Mouse (Mus musculus) liver, postnatal 0 days (tissue): ENCODE data around the gene Cpa5. TPM values are rescaled to one million over a fixed set of nuclear protein-coding genes. Genes with fewer than 3 reads are reported as not detected.

Experiments used
- ATAC-seq: fragments of 200-750 bp; cut with Nextera tagmentation; 2 replicates; pipeline ENCODE4 v1.8.0; 2017; ENCODE audit warnings: mild to moderate bottlenecking, moderate library complexity
- DNase-seq: peaks from one replicate; pipeline ENCODE4 v3.0.0-alpha.2; 2016
- H3K27ac ChIP-seq: fragments of 300-500 bp; sonication (generic); 2 replicates; pipeline ENCODE4 v1.5.1; 2014; ENCODE audit warnings: antibody characterized with exemption, moderate library complexity, mild to moderate bottlenecking, low read depth
- H3K27me3 ChIP-seq: fragments of 300-500 bp; sonication (generic); 2 replicates; pipeline ENCODE4 v1.6.1; 2014; ENCODE audit warnings: low read length, control low read depth, mixed read lengths; ENCODE audit not compliant: insufficient read depth
- H3K36me3 ChIP-seq: fragments of 300-500 bp; sonication (generic); replicated peaks from 2 replicates; pipeline ENCODE4 v1.6.1; 2014; ENCODE audit warnings: mild to moderate bottlenecking, control low read depth, low read length, moderate library complexity, mixed read lengths; ENCODE audit not compliant: insufficient read depth
- H3K4me1 ChIP-seq: fragments of 300-500 bp; sonication (generic); 2 replicates; pipeline ENCODE4 v1.6.1; 2014; ENCODE audit warnings: antibody characterized with exemption, mild to moderate bottlenecking, control low read depth; ENCODE audit not compliant: insufficient read depth
- H3K4me2 ChIP-seq: fragments of 300-500 bp; sonication (generic); 2 replicates; pipeline ENCODE4 v1.6.1; 2014; ENCODE audit warnings: low read depth, mild to moderate bottlenecking, low read length, moderate library complexity, mixed read lengths
- H3K4me3 ChIP-seq: fragments of 300-500 bp; sonication (generic); 2 replicates; pipeline ENCODE4 v1.5.1; 2014; ENCODE audit warnings: low read depth, low read length
- H3K9ac ChIP-seq: fragments of 300-500 bp; sonication (generic); replicated peaks from 2 replicates; pipeline ENCODE4 v1.6.1; 2014; ENCODE audit warnings: mild to moderate bottlenecking, moderate library complexity
- H3K9me3 ChIP-seq: fragments of 300-500 bp; sonication (generic); 2 replicates; pipeline ENCODE4 v1.6.1; 2016; ENCODE audit warnings: mild to moderate bottlenecking, control low read depth, low read length, mixed read lengths
- CTCF ChIP-seq: sonication (generic); IDR thresholded peaks from 2 replicates; pipeline ENCODE4 v1.5.1; 2016; ENCODE audit warnings: antibody characterized with exemption, low read depth
- EP300 ChIP-seq: IDR thresholded peaks from 2 replicates; pipeline ENCODE4 v1.6.1; 2016; ENCODE audit warnings: antibody characterized with exemption, low read depth, mild to moderate bottlenecking
- WGBS: fragments of 180-500 bp; shearing (Covaris S2); extraction: QIAGEN DNeasy Blood & Tissue Kit; methylation state at CpG from one replicate; pipeline ENCODE4 v1.1.7; 2014; ENCODE audit not compliant: insufficient replicate concordance; 5-methylcytosine and 5-hydroxymethylcytosine counted together
- polyA plus RNA-seq: library from polyadenylated mRNA; unstranded; fragments of >200 nt; fragmentation: Nextera tagmentation; extraction: Ambion mirVana; gene quantifications from 2 replicates; pipeline ENCODE4 v1.2.1, GENCODE M21; 2015

Cpa5 gene
- polyA plus RNA-seq, 1 experiment from 2014 or later: not detected

- Histone ChIP-seq H3K4me1 (peaks cover 7% of the 10 kb centered on the region), H3K36me3 (no peaks in the 10 kb centered on the region)
- 39% methylated on average over 4 of the region's 4 CpGs for WGBS
Observed at GRCm38 (mm10) chr6:30615741-30616140, 4.9 kb downstream of the Cpa5 start.

DNA sequence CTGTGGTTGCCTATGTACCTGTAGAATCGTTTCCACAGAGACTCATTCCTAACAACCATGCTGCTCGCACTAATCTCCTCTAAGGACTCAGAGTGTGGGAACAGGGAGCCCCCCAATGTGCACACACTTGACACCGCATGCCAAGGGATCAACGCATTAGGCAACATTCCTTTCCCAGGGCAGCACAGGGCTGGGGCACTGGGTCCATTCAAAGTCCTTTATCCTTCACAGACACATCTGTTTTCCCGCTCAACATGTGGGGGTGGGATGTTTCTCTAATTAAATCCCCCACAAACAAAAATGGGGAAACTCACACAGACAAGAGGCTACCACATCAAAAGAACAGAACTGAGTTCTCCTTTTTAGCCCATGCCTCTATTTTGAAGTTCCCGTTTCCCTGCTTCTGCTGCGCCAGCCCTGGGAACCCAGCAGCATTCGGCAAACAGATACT, 5.7 kb downstream of the Cpa5 start:
- peaks cover 7% of the 10 kb centered on the region; the same call in 1 of the 2 replicates for H3K27me3 ChIP-seq
- TF ChIP-seq CTCF (no peak), EP300 (no peak)
- ATAC-seq: no peak
- no peak overlapping the region for H3K4me3 ChIP-seq
- H3K9me3 ChIP-seq: no peaks in the 10 kb centered on the region
- peak overlapping the region; percentile 49 for H3K4me2 ChIP-seq
- no peak overlapping the region for H3K27ac ChIP-seq
- no peak overlapping the region for H3K9ac ChIP-seq
- peaks cover 7% of the 10 kb centered on the region for H3K4me1 ChIP-seq
- 5% methylated on average over 8 of the region's 8 CpGs for WGBS
- no peak for DNase-seq
- no peaks in the 10 kb centered on the region for H3K36me3 ChIP-seq

More at GRCm38 (mm10) chr6:30615741-30616140, 4.9 kb downstream of the Cpa5 start:
- H3K27me3 ChIP-seq: peaks cover 7% of the 10 kb centered on the region; the same call in 1 of the 2 replicates
- H3K4me3 ChIP-seq: no peak overlapping the region
- H3K9ac ChIP-seq: no peak overlapping the region
- ATAC-seq: no peak
- TF ChIP-seq EP300 (no peak), CTCF (no peak)
- DNase-seq: no peak
- no peak overlapping the region for H3K4me2 ChIP-seq
- no peaks in the 10 kb centered on the region for H3K9me3 ChIP-seq
- no peak overlapping the region for H3K27ac ChIP-seq

- Histone ChIP-seq H3K4me2 (peak overlapping the region; percentile 49), H3K27ac (no peak overlapping the region), H3K36me3 (no peaks in the 10 kb centered on the region), H3K9ac (no peak overlapping the region), H3K4me3 (0 out of 2 replicates have a peak overlapping the region, but pooled peaks have one; percentile 6), H3K27me3 (peaks cover 7% of the 10 kb centered on the region; the same call in 1 of the 2 replicates), H3K4me1 (peaks cover 7% of the 10 kb centered on the region), H3K9me3 (no peaks in the 10 kb centered on the region)
- DNase-seq: no peak
- ATAC-seq: no peak
- WGBS: 12% methylated on average over 12 of the region's 13 CpGs
- no peak for TF ChIP-seq CTCF
- no peak for TF ChIP-seq EP300
Observed at GRCm38 (mm10) chr6:30617020-30617958, 6.5 kb downstream of the Cpa5 start.

- no peaks in the 10 kb centered on the region for H3K36me3 ChIP-seq
- H3K9ac ChIP-seq: no peak overlapping the region
- TF ChIP-seq EP300 (no peak), CTCF (no peak)
- no peak for DNase-seq
- 17% methylated on average over 18 of the region's 18 CpGs for WGBS
- H3K27ac ChIP-seq: no peak overlapping the region
- H3K4me3 ChIP-seq: 0 out of 2 replicates have a peak overlapping the region, but pooled peaks have one; percentile 6
- H3K9me3 ChIP-seq: no peaks in the 10 kb centered on the region
- H3K4me2 ChIP-seq: peak overlapping the region; percentile 49
- H3K27me3 ChIP-seq: peaks cover 7% of the 10 kb centered on the region
- H3K4me1 ChIP-seq: peaks cover 7% of the 10 kb centered on the region
- ATAC-seq: no peak
Observed at GRCm38 (mm10) chr6:30617959-30618590, 7.3 kb downstream of the Cpa5 start.

DNA sequence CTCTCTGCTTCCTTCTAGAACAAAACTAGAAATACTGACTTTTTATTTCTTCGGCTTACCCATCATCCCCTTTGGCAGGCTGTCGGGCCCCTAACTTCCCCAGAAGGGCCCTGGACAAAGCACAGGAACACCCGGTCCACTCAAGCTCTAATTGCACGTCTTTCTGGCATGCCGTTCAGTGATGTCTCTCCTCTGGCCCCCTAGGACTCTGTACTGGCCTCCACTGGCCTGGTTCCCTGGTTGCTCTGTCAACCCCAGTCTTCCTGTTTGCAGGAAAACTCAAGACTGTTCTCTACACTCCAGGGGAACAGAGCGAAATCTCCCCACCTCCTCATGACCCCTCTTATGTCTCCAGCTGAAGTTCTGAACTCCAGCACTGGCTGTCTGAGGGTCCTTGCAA, 7.9 kb downstream of the Cpa5 start:
- ATAC-seq (no peak), DNase-seq (no peak)
- H3K4me1 ChIP-seq: peaks cover 7% of the 10 kb centered on the region
- H3K9ac ChIP-seq: no peak overlapping the region
- peak overlapping the region; percentile 39; the same call in 1 of the 2 replicates for H3K27ac ChIP-seq
- no peak overlapping the region for H3K4me2 ChIP-seq
- H3K9me3 ChIP-seq: no peaks in the 10 kb centered on the region
- H3K36me3 ChIP-seq: no peaks in the 10 kb centered on the region
- WGBS: 47% methylated on average over 6 of the region's 6 CpGs
- H3K4me3 ChIP-seq: no peak overlapping the region
- H3K27me3 ChIP-seq: peaks cover 7% of the 10 kb centered on the region
- no peak for TF ChIP-seq EP300
- no peak for TF ChIP-seq CTCF

DNA sequence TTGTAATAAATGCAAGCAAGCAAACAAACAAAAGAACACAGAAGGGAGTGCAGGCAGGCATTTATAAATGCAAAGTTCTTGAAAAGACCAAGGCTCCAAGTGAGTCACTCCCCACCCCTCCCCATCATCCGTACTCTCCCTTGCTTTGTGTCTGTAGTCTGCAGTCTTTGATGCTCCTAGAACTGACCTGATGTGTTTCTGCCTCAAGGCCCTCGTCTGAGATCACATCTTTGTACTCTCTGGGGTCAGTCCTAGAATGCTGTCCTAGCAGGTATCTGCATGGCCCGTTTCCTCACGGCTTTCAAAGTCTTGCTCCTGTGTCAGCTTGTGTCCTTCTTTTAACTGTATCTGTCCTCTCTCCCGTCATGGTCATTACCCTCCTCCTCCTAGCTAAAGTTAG, 8.8 kb downstream of the Cpa5 start:
- Histone ChIP-seq H3K4me3 (no peak overlapping the region), H3K4me2 (no peak overlapping the region), H3K36me3 (no peaks in the 10 kb centered on the region), H3K4me1 (peaks cover 7% of the 10 kb centered on the region), H3K9ac (no peak overlapping the region), H3K27ac (no peak overlapping the region; the same call in 1 of the 2 replicates), H3K27me3 (peaks cover 7% of the 10 kb centered on the region), H3K9me3 (no peaks in the 10 kb centered on the region)
- ATAC-seq (no peak), DNase-seq (no peak)
- TF ChIP-seq EP300 (no peak), CTCF (no peak)
- WGBS: 70% methylated on average over 5 of the region's 5 CpGs
